Comparison of ENCODE assay signal across 8 mouse cellular contexts in the genomic region with DNA sequence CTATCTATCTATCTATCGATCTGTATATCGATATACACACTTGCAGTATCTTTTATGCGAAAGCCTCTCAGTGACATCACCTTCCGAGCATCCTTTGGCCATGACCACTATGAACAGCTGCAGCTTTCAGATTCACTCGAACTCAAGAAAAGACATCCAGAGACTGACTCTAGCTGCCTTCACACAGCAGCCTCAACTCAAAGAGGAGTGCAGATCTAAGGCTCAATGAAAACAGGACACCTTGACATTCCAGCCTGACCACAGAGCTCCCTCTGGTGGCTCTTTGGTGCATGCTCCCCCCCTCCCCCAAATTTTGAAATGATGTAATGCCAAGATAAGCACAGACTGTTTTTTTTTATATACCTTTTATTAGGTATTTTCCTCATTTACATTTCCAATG.
DNase-seq lines count a peak whose midpoint lies in the region; ATAC-seq and TF ChIP-seq lines count a peak whose summit lies in the region.

No protein-coding gene starts in this region.

- no peaks in the 10 kb centered on the region for H3K9me3 ChIP-seq in forebrain, embryonic 10.5 days
- H3K9me3 ChIP-seq in forebrain, embryonic 15.5 days, result no peaks in the 10 kb centered on the region

- H3K27ac ChIP-seq in forebrain, embryonic 10.5 days, result no peak overlapping the region
- H3K27ac ChIP-seq in forebrain, embryonic 15.5 days (replicated peaks), result no peak overlapping the region
- H3K27ac ChIP-seq in bone marrow, adult 2 months (ENCODE audit: control insufficient read depth, insufficient read depth, low read depth, low read length, poor library complexity), result no peak overlapping the region

- ATAC-seq in forebrain, embryonic 15.5 days (replicated peaks), result no peak
- 0 out of 2 replicates have a peak, but pooled peaks have one; percentile 52 for ATAC-seq in megakaryocyte-erythroid progenitor cell, adult 5-6 weeks (replicated peaks; ENCODE audit: low FRiP score, low TSS enrichment, poor library complexity, severe bottlenecking)

- no peak for TF ChIP-seq POLR2A in lung, adult 2 months (IDR thresholded peaks at IDR 0.05; ENCODE audit: borderline replicate concordance, extremely low read depth, low read depth, low read length)
- no peak for TF ChIP-seq POLR2A in bone marrow, adult 2 months (IDR thresholded peaks at IDR 0.05; ENCODE audit: borderline replicate concordance, control insufficient read depth, low read depth, low read length)

- peaks cover 20% of the 10 kb centered on the region for H3K4me1 ChIP-seq in forebrain, embryonic 10.5 days
- peaks cover 15% of the 10 kb centered on the region for H3K4me1 ChIP-seq in forebrain, embryonic 15.5 days
- peaks cover 5% of the 10 kb centered on the region; the same call in 1 of the 2 replicates for H3K4me1 ChIP-seq in lung, adult 2 months (ENCODE audit: control insufficient read depth, insufficient read depth, low read length)
- no peaks in the 10 kb centered on the region; the same call in 1 of the 2 replicates for H3K4me1 ChIP-seq in bone marrow, adult 2 months (ENCODE audit: control insufficient read depth, insufficient read depth, low read length)

- H3K27me3 ChIP-seq in forebrain, embryonic 10.5 days (ENCODE audit: poor library complexity, severe bottlenecking), result peaks cover 33% of the 10 kb centered on the region
- H3K27me3 ChIP-seq in forebrain, embryonic 15.5 days, result no peaks in the 10 kb centered on the region

- H3K36me3 ChIP-seq in forebrain, embryonic 10.5 days (replicated peaks), result no peaks in the 10 kb centered on the region
- no peaks in the 10 kb centered on the region for H3K36me3 ChIP-seq in forebrain, embryonic 15.5 days

- no peak overlapping the region for H3K9ac ChIP-seq in forebrain, embryonic 15.5 days (replicated peaks)

- 86% methylated on average over 5 of the region's 5 CpGs for WGBS in forebrain, embryonic 10.5 days
- WGBS in forebrain, embryonic 15.5 days, result 85% methylated on average over 5 of the region's 5 CpGs
- WGBS in lung, adult 2 months, result 77% methylated on average over 5 of the region's 5 CpGs
- WGBS in bone marrow, adult 2 months, result 73% methylated on average over 5 of the region's 5 CpGs

- peak; percentile 61 for TF ChIP-seq CTCF in lung, adult 2 months (IDR thresholded peaks at IDR 0.05; ENCODE audit: insufficient read depth, low read length)
- TF ChIP-seq CTCF in bone marrow, adult 2 months (IDR thresholded peaks at IDR 0.05; ENCODE audit: control insufficient read depth, insufficient read depth, low read length), result peak; percentile 61

- H3K4me3 ChIP-seq in forebrain, embryonic 10.5 days, result no peak overlapping the region
- H3K4me3 ChIP-seq in forebrain, embryonic 15.5 days, result no peak overlapping the region
- no peak overlapping the region for H3K4me3 ChIP-seq in lung, adult 2 months (replicated peaks; ENCODE audit: extremely low read depth, low read depth, low read length)
- H3K4me3 ChIP-seq in bone marrow, adult 2 months (replicated peaks; ENCODE audit: control insufficient read depth, low read depth, low read length), result no peak overlapping the region

- H3K4me2 ChIP-seq in forebrain, embryonic 15.5 days (replicated peaks), result no peak overlapping the region

- DNase-seq in forebrain, embryonic 10.5 days (ENCODE audit: extremely low spot score, low spot score), result peak; percentile 46
- DNase-seq in lung, adult 2 months, result no peak
- no peak for DNase-seq in lung, adult 18-20 months
- DNase-seq in heart, adult 18-20 months, result no peak
- DNase-seq in testis, postnatal 14 days (ENCODE audit: low spot score), result no peak
